Comparison of ENCODE assay signal across 28 mouse cellular contexts in genomic region chr1:162142285-162142684, GRCm38 (mm10).
DNase-seq lines count a peak whose midpoint lies in the region; ATAC-seq lines count a peak whose summit lies in the region.
"Had no signal": no experiment of that assay in that cellular context is flagged by ENCODE, and none has a peak within 500 bp of the region (broad histone marks: within the 10 kb centered on the region; RNA-seq: fewer than 3 reads in every experiment).

No protein-coding gene starts in this region.

- H3K4me2 ChIP-seq in forebrain, embryonic 15.5 days (replicated peaks), result no peak overlapping the region
- no peak overlapping the region for H3K4me2 ChIP-seq in forebrain, embryonic 16.5 days (ENCODE audit: low read length)
- no peak overlapping the region for H3K4me2 ChIP-seq in midbrain, embryonic 16.5 days (ENCODE audit: low read length)
- H3K4me2 ChIP-seq: kidney, embryonic 15.5 days; liver, embryonic 13.5 days; midbrain, embryonic 15.5 days; neural tube, embryonic 12.5 days had no signal

- DNase-seq in forebrain, embryonic 10.5 days (ENCODE audit: extremely low spot score, low spot score), result no peak
- peak; percentile 44 for DNase-seq in brain, adult 2 months (ENCODE audit: low read depth, low spot score)
- peak; percentile 15 to 21 for DNase-seq in layer of hippocampus, postnatal 10 days (ENCODE audit: low spot score in 2 of 2)
- no peak for DNase-seq in heart, adult 18-20 months
- DNase-seq in adrenal gland, postnatal 4 days (ENCODE audit: low spot score in 2 of 2), result no peak
- DNase-seq: adrenal gland, postnatal 25 days; cerebellum, adult 8-10 months; cerebellum, postnatal 25 days; gastrocnemius, postnatal 10 days; heart, postnatal 14 days; kidney, adult 18-20 months; kidney, postnatal 25 days; liver, embryonic 13.5 days; lung, adult 18-20 months; lung, postnatal 10 days; right cerebral cortex, postnatal 4 days; thymus, postnatal 4 days had no signal

- H3K9ac ChIP-seq in forebrain, embryonic 15.5 days (replicated peaks), result no peak overlapping the region
- H3K9ac ChIP-seq in forebrain, embryonic 16.5 days (replicated peaks; ENCODE audit: low read depth, low read length), result no peak overlapping the region
- H3K9ac ChIP-seq in midbrain, embryonic 16.5 days (ENCODE audit: low read depth, low read length), result no peak overlapping the region
- H3K9ac ChIP-seq: kidney, embryonic 15.5 days; liver, embryonic 13.5 days; midbrain, embryonic 15.5 days; neural tube, embryonic 12.5 days had no signal

- no peak overlapping the region for H3K4me3 ChIP-seq in forebrain, embryonic 15.5 days
- no peak overlapping the region for H3K4me3 ChIP-seq in forebrain, embryonic 10.5 days
- no peak overlapping the region for H3K4me3 ChIP-seq in forebrain, embryonic 16.5 days (replicated peaks; ENCODE audit: low read length)
- no peak overlapping the region for H3K4me3 ChIP-seq in midbrain, embryonic 16.5 days (ENCODE audit: low read depth, low read length)
- H3K4me3 ChIP-seq: hindbrain, embryonic 10.5 days; kidney, embryonic 15.5 days; liver, embryonic 13.5 days; midbrain, embryonic 15.5 days; myocyte; neural tube, embryonic 12.5 days had no signal

- H3K9me3 ChIP-seq in forebrain, embryonic 15.5 days, result no peaks in the 10 kb centered on the region
- no peaks in the 10 kb centered on the region for H3K9me3 ChIP-seq in forebrain, embryonic 10.5 days
- H3K9me3 ChIP-seq in forebrain, embryonic 16.5 days (ENCODE audit: control insufficient read depth, low read length), result no peaks in the 10 kb centered on the region
- no peaks in the 10 kb centered on the region for H3K9me3 ChIP-seq in midbrain, embryonic 16.5 days (replicated peaks; ENCODE audit: control insufficient read depth, low read length, poor library complexity, severe bottlenecking)
- H3K9me3 ChIP-seq: hindbrain, embryonic 10.5 days; kidney, embryonic 15.5 days; liver, embryonic 13.5 days; midbrain, embryonic 15.5 days; neural tube, embryonic 12.5 days had no signal

- 61% methylated on average over 7 of the region's 7 CpGs for WGBS in forebrain, embryonic 15.5 days
- 90% methylated on average over 7 of the region's 7 CpGs for WGBS in forebrain, embryonic 10.5 days
- WGBS in forebrain, embryonic 16.5 days, result 58% methylated on average over 7 of the region's 7 CpGs
- WGBS in midbrain, embryonic 16.5 days, result 84% methylated on average over 7 of the region's 7 CpGs

- no peaks in the 10 kb centered on the region for H3K27me3 ChIP-seq in forebrain, embryonic 15.5 days
- H3K27me3 ChIP-seq in forebrain, embryonic 10.5 days (ENCODE audit: poor library complexity, severe bottlenecking), result no peaks in the 10 kb centered on the region
- H3K27me3 ChIP-seq in forebrain, embryonic 16.5 days (replicated peaks; ENCODE audit: control insufficient read depth, insufficient read depth, low read length), result no peaks in the 10 kb centered on the region
- no peaks in the 10 kb centered on the region for H3K27me3 ChIP-seq in midbrain, embryonic 16.5 days (ENCODE audit: control insufficient read depth, insufficient read depth, low read depth, low read length)
- H3K27me3 ChIP-seq: kidney, embryonic 15.5 days; liver, embryonic 13.5 days; midbrain, embryonic 15.5 days; neural tube, embryonic 12.5 days had no signal

- 0 out of 2 replicates have a peak, but pooled peaks have one; percentile 29 for ATAC-seq in forebrain, embryonic 15.5 days (replicated peaks)
- peak; percentile 47 for ATAC-seq in forebrain, embryonic 16.5 days
- ATAC-seq in midbrain, embryonic 16.5 days, result no peak
- ATAC-seq: CD4-positive, CD25-positive, alpha-beta regulatory T cell, adult 4 months; hindbrain, embryonic 16.5 days; midbrain, embryonic 15.5 days had no signal

- H3K4me1 ChIP-seq in forebrain, embryonic 15.5 days, result 0 out of 2 replicates have a peak, but pooled peaks cover 7% of the 10 kb centered on the region
- peaks cover 8% of the 10 kb centered on the region; the same call in 1 of the 2 replicates for H3K4me1 ChIP-seq in forebrain, embryonic 10.5 days
- peaks cover 8% of the 10 kb centered on the region; the same call in 1 of the 2 replicates for H3K4me1 ChIP-seq in forebrain, embryonic 16.5 days (replicated peaks; ENCODE audit: control insufficient read depth, insufficient read depth, low read length)
- peaks cover 5% of the 10 kb centered on the region; the same call in 1 of the 2 replicates for H3K4me1 ChIP-seq in midbrain, embryonic 16.5 days (ENCODE audit: control insufficient read depth, insufficient read depth, low read length)
- H3K4me1 ChIP-seq: liver, embryonic 13.5 days; midbrain, embryonic 15.5 days; neural tube, embryonic 12.5 days had no signal

- no peaks in the 10 kb centered on the region for H3K36me3 ChIP-seq in forebrain, embryonic 15.5 days
- H3K36me3 ChIP-seq in forebrain, embryonic 10.5 days (replicated peaks), result no peaks in the 10 kb centered on the region
- H3K36me3 ChIP-seq in forebrain, embryonic 16.5 days (ENCODE audit: control insufficient read depth, insufficient read depth), result no peaks in the 10 kb centered on the region
- H3K36me3 ChIP-seq in midbrain, embryonic 16.5 days (ENCODE audit: control insufficient read depth, insufficient read depth, low read length), result no peaks in the 10 kb centered on the region
- H3K36me3 ChIP-seq: hindbrain, embryonic 10.5 days; kidney, embryonic 15.5 days; liver, embryonic 13.5 days; midbrain, embryonic 15.5 days; neural tube, embryonic 12.5 days had no signal

- no peak overlapping the region for H3K27ac ChIP-seq in forebrain, embryonic 15.5 days (replicated peaks)
- no peak overlapping the region for H3K27ac ChIP-seq in forebrain, embryonic 10.5 days
- no peak overlapping the region for H3K27ac ChIP-seq in forebrain, embryonic 16.5 days (ENCODE audit: low read length)
- H3K27ac ChIP-seq in midbrain, embryonic 16.5 days (ENCODE audit: low read length), result no peak overlapping the region
- H3K27ac ChIP-seq: hindbrain, embryonic 10.5 days; kidney, embryonic 15.5 days; liver, embryonic 13.5 days; macrophage; midbrain, embryonic 15.5 days; neural tube, embryonic 12.5 days had no signal

Comparison
In these comparisons a context has a peak if more than half of its experiments do, and no peak if none do; other contexts are left out.
1. DNase-seq: peak in brain, adult 2 months (single experiment) and layer of hippocampus, postnatal 10 days (2 of 2); none in forebrain, embryonic 10.5 days (single experiment), heart, adult 18-20 months (0 of 2) and adrenal gland, postnatal 4 days (0 of 2).